Mouse (Mus musculus) spleen, adult 2 months (tissue): ENCODE results near the gene Gm12248. TPM values are rescaled to one million over a fixed set of nuclear protein-coding genes. Genes with fewer than 3 reads are reported as not detected.

Source experiments
- DNase-seq, 2 experiments: peaks; one replicate each; pipeline versions ENCODE4 v3.0.0 to v3.0.0-alpha.2; 2012 to 2021; ENCODE audit warnings: low spot score in 2 of 2, low read depth in 1 of 2
- H3K27ac ChIP-seq: fragments of 200-500 bp; 2 replicates; pipeline ENCODE4 v1.5.1; 2012; ENCODE audit warnings: low read length, inconsistent platforms; ENCODE audit not compliant: insufficient read depth
- H3K27me3 ChIP-seq: fragments of 200-500 bp; 2 replicates; pipeline ENCODE4 v1.6.1; 2012; ENCODE audit warnings: mild to moderate bottlenecking, moderate library complexity, low read length, inconsistent platforms; ENCODE audit not compliant: control insufficient read depth, insufficient read depth
- H3K36me3 ChIP-seq: fragments of 200-500 bp; 2 replicates; pipeline ENCODE4 v1.6.1; 2012; ENCODE audit warnings: mild to moderate bottlenecking, low read length, inconsistent platforms; ENCODE audit not compliant: control insufficient read depth, insufficient read depth
- H3K4me1 ChIP-seq: fragments of 200-500 bp; 2 replicates; pipeline ENCODE4 v1.6.1; 2011; ENCODE audit warnings: inconsistent platforms; ENCODE audit not compliant: control insufficient read depth, insufficient read depth, insufficient read length
- H3K4me3 ChIP-seq: fragments of 200-500 bp; 2 replicates; pipeline ENCODE4 v1.5.1; 2011; ENCODE audit warnings: mild to moderate bottlenecking, inconsistent platforms; ENCODE audit not compliant: insufficient read depth, insufficient read length; ENCODE audit errors: extremely low read depth
- CTCF ChIP-seq: fragments of 200-500 bp; IDR thresholded peaks from 2 replicates; pipeline ENCODE4 v1.5.1; 2011; ENCODE audit warnings: mild to moderate bottlenecking, inconsistent platforms; ENCODE audit not compliant: insufficient read depth, insufficient read length, insufficient replicate concordance; ENCODE audit errors: extremely low read depth
- POLR2A ChIP-seq: fragments of 200-500 bp; IDR thresholded peaks from 2 replicates; pipeline ENCODE4 v1.6.1; 2011; ENCODE audit warnings: low read depth, low read length, inconsistent platforms
- WGBS: fragments of 180-500 bp; shearing (Covaris S2); methylation state at CpG from one replicate; pipeline ENCODE4 v1.1.7; 2018; 5-methylcytosine and 5-hydroxymethylcytosine counted together
- polyA plus RNA-seq: library from polyadenylated mRNA; depleted of rRNA; stranded (reverse); fragments of >200 nt; gene quantifications from 2 replicates; pipeline ENCODE4 v1.2.3, GENCODE M21; 2012

Gene Gm12248
- polyA plus RNA-seq, 1 experiment = 0.18 TPM

DNA sequence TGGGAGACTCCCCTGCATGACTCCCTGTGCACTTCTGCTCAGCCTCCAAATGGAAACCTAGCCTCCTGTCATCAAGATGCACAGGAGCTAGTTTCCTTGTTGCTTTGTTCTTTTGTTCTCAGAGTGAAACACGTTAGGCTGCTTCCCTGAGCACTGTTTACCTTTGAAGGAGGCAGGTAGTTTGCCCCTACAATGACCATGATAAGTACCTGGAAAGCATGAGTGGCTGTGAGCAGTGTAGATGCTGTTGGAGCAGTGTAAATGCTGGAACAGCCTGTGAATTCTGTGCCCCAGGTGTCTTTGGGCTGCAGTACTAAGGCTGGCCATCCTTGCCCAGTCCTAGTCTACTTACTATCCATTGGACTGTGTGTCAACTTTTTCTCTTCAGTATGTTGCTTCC lies 66.1 kb downstream of the Gm12248 start:
- TF ChIP-seq POLR2A (no peak), CTCF (no peak)
- Histone ChIP-seq H3K36me3 (no peaks in the 10 kb centered on the region), H3K27ac (no peak overlapping the region), H3K27me3 (no peaks in the 10 kb centered on the region), H3K4me1 (peaks cover 38% of the 10 kb centered on the region), H3K4me3 (no peak overlapping the region)
- DNase-seq = no peak
- 71% methylated on average over 1 of the region's 1 CpGs for WGBS

GRCm38 (mm10) chr11:58026337-58026736 lies 66.6 kb downstream of the Gm12248 start:
- TF ChIP-seq CTCF (no peak), POLR2A (no peak)
- Histone ChIP-seq H3K27me3 (no peaks in the 10 kb centered on the region), H3K4me1 (peaks cover 35% of the 10 kb centered on the region), H3K27ac (no peak overlapping the region), H3K4me3 (no peak overlapping the region), H3K36me3 (no peaks in the 10 kb centered on the region)
- DNase-seq = no peak
- 20% methylated on average over 3 of the region's 3 CpGs for WGBS

DNA sequence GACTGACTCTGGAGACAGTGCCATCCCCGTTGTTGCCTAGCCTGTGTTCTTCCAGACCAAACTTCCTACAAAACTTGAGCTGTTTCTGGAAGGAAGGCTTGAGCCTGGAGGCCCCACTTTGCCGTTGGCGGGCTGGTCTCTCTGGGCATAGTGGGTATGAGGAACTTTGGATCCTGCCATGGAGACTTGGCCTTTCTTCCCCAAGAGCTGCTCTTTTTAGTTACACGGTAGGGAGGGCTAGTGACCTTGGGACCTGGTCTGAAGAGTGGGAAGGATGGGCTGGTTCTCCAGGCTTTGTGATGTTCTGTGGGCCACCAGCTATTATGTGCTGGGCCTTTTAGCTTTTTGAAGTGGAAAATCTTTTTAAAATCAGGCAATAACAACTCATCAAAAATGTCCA lies 67.1 kb downstream of the Gm12248 start:
- Histone ChIP-seq H3K27me3 (no peaks in the 10 kb centered on the region), H3K27ac (no peak overlapping the region), H3K36me3 (no peaks in the 10 kb centered on the region), H3K4me1 (peaks cover 30% of the 10 kb centered on the region), H3K4me3 (no peak overlapping the region)
- TF ChIP-seq POLR2A (no peak), CTCF (no peak)
- 72% methylated on average over 4 of the region's 4 CpGs for WGBS
- DNase-seq = no peak

DNA sequence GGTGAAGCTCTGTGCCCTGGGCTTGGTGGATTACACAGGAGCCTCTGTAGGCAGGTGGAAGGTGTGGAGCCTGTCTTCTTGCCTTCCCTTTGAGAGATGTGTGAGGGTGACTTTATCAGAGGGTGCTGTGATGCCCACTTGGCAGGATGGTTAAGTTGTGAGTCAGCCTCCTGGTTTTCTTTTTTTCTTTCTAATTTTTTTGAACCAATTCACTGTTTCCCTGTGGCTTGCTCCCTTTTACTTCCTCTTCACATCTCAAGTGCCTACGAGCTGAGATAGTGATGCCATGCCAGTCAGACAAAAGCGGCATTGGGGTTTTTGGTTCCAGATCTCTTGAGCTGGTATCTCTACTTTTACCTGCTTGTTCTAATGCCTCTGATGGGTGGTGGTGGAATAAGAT lies 68.3 kb downstream of the Gm12248 start:
- H3K4me1 ChIP-seq = peaks cover 30% of the 10 kb centered on the region
- TF ChIP-seq CTCF (no peak), POLR2A (no peak)
- no peaks in the 10 kb centered on the region for H3K36me3 ChIP-seq
- WGBS = 53% methylated on average over 2 of the region's 2 CpGs
- H3K27me3 ChIP-seq = no peaks in the 10 kb centered on the region
- no peak for DNase-seq
- no peak overlapping the region for H3K4me3 ChIP-seq
- H3K27ac ChIP-seq = no peak overlapping the region

DNA sequence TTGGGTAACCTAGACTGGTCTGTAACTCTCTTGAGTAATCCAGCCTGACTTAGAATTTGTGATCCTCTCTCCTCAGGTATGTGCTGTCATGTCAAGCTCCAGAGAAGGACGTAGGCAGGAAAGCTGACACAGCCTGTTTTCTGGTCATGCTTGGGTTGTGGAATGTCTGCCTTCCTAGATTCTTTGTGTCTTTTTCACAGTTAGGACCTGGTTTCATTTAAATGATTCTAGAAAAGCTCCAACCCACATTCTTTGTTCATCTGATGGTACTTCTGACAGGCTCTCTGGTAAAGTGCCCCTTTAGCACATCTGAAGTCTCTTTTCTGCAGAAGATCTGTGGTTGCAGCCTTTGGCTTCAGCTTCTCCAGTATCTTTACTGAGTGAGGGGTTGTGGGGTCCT lies 68.7 kb downstream of the Gm12248 start:
- no peak overlapping the region for H3K4me3 ChIP-seq
- no peak overlapping the region for H3K27ac ChIP-seq

GRCm38 (mm10) chr11:58021618-58022017 lies 71.3 kb downstream of the Gm12248 start:
- H3K4me3 ChIP-seq = no peak overlapping the region
- no peak overlapping the region for H3K27ac ChIP-seq
- H3K4me1 ChIP-seq = peaks cover 40% of the 10 kb centered on the region
- WGBS = 66% methylated on average over 2 of the region's 2 CpGs
- H3K27me3 ChIP-seq = no peaks in the 10 kb centered on the region
- TF ChIP-seq CTCF = no peak
- no peak for TF ChIP-seq POLR2A
- no peaks in the 10 kb centered on the region for H3K36me3 ChIP-seq
- DNase-seq = no peak

More for the DNA sequence above, 68.7 kb downstream of the Gm12248 start:
- TF ChIP-seq POLR2A = no peak
- TF ChIP-seq CTCF = no peak
- no peak for DNase-seq
- no peaks in the 10 kb centered on the region for H3K27me3 ChIP-seq
- peaks cover 30% of the 10 kb centered on the region for H3K4me1 ChIP-seq
- 80% methylated on average over 1 of the region's 1 CpGs for WGBS
- no peaks in the 10 kb centered on the region for H3K36me3 ChIP-seq

DNA sequence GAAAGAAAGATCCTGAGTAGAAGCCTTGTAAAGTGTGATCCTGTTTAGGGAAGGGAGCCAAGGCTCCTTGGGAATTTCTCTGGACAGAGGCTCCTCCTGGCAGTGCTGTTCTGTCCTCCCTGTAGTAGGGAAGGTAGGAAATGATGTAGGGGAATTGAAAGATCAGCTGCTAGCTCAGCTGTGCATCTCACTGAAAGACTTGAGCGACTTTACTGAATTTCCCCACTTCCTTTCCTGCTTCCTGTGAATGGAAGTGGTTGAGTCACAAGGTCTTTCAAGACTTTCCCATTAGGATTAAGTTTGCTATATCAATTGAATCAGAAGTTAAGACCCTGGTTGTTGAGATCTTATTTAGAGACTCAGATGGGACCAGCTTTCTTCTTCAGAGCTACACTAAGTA lies 71.8 kb downstream of the Gm12248 start:
- peaks cover 35% of the 10 kb centered on the region for H3K4me1 ChIP-seq

More for the DNA sequence above, 71.8 kb downstream of the Gm12248 start:
- Histone ChIP-seq H3K27me3 (no peaks in the 10 kb centered on the region), H3K4me3 (no peak overlapping the region), H3K36me3 (no peaks in the 10 kb centered on the region), H3K27ac (no peak overlapping the region)
- WGBS = 4% methylated on average over 1 of the region's 1 CpGs
- no peak for DNase-seq
- TF ChIP-seq CTCF = no peak
